Mouse (Mus musculus) brain, embryonic 14.5 days (tissue): Measurements from ENCODE around the gene Plekhg2. TPM values are rescaled to one million over a fixed set of nuclear protein-coding genes. Genes with fewer than 3 reads are reported as not detected.

Source experiments
- DNase-seq: peaks from one replicate; pipeline ENCODE4 v3.0.0-alpha.2; 2011; ENCODE audit warnings: low read depth
- CTCF ChIP-seq: fragments of 200-500 bp; IDR thresholded peaks from 2 replicates; pipeline ENCODE4 v1.5.1; 2012; ENCODE audit warnings: inconsistent platforms, mild to moderate bottlenecking, moderate library complexity, borderline replicate concordance; ENCODE audit not compliant: insufficient read depth, insufficient read length; ENCODE audit errors: extremely low read depth
- POLR2A ChIP-seq: fragments of 200-500 bp; IDR thresholded peaks from 2 replicates; pipeline ENCODE4 v1.6.1; 2012; ENCODE audit warnings: mild to moderate bottlenecking, inconsistent platforms, borderline replicate concordance; ENCODE audit not compliant: poor library complexity, insufficient read depth, insufficient read length, severe bottlenecking; ENCODE audit errors: extremely low read depth
- polyA plus RNA-seq: library from polyadenylated mRNA; depleted of rRNA; stranded (reverse); fragments of >200 nt; gene quantifications from 2 replicates; pipeline ENCODE4 v1.2.3, GENCODE M21; 2012

The Plekhg2 gene
- polyA plus RNA-seq, 1 experiment, result 35.0 TPM

DNA sequence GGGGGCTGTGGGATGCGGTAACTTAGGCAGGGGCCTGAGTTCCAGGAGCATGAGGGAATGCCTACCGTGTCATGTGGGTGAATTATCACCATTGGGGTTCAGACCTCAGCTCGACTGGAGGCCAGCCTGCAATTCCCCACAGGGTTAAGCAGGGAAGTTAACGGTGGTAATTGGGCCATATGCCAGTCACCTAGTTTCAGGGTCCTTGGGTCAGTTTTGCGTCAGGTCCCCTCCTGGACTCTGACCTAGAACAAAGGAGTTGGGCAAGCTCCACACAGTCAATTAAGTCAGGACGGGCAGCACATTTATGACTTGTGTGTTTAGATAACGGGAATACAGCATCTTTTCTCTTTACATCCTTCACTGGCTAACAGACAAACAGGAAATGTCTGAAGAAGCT, 31.0 kb downstream of the Plekhg2 start:
- no peak for DNase-seq
- TF ChIP-seq POLR2A, result no peak

- peak; percentile 53 for DNase-seq
These were observed 33.0 kb downstream of the Plekhg2 start for GRCm38 (mm10) chr7:28339213-28339917.

GRCm38 (mm10) chr7:28338108-28338998, 34.0 kb downstream of the Plekhg2 start, which contains the start of gene Supt5:
Gene Supt5 (minus strand): TSS chr7:28338746.
- TF ChIP-seq CTCF (no peak), POLR2A (peak; percentile 65)
- DNase-seq, result peak; percentile 99

More at GRCm38 (mm10) chr7:28339213-28339917, 33.0 kb downstream of the Plekhg2 start:
- TF ChIP-seq CTCF, result no peak; the same call in 1 of the 2 replicates

- no peak for DNase-seq
These were observed 36.9 kb downstream of the Plekhg2 start for GRCm38 (mm10) chr7:28335471-28335870.

DNA sequence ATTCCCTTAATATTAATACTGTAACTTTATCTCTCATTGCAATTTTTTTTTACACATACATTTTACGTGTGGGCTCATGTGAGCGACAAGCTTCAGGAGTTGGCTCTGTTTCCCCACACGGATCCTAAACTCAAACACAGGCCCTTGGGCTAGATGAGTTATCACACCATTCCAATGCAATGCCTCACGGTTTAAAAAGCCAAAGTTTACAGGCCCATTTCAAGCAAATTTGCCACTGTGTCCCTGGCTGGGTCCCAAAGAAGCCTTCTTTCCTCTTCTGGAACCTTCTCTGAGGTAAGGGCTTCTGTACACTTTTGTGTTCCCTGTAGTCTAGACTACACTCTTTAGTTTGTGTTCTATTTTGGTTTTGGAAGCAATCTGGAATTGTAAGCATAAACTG, 37.9 kb downstream of the Plekhg2 start:
- no peak for DNase-seq
- TF ChIP-seq CTCF (no peak), POLR2A (no peak)

More at GRCm38 (mm10) chr7:28335471-28335870, 36.9 kb downstream of the Plekhg2 start:
- TF ChIP-seq POLR2A (no peak), CTCF (no peak)

- DNase-seq, result no peak
- no peak for TF ChIP-seq CTCF
- TF ChIP-seq POLR2A, result no peak
These were observed 44.1 kb downstream of the Plekhg2 start for GRCm38 (mm10) chr7:28328260-28328659.

DNA sequence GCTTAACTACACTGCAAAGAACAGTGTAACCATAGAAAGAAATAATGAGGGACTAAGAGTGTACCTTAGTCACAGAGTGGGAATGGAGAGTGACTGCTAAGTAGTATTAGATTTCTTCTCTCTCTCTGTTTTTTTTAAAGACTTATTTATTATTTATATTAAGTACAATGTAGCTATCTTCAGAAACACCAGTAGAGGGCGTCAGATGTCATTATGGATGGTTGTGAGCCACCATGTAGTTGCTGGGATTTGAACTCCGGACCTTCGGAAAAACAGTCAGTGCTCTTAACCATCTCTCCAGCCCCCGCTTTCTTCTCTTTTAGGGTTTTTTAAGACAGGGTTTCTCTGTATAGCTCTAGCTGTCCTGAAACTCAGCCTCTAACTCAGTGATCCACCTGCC, 45.9 kb downstream of the Plekhg2 start:
- TF ChIP-seq POLR2A (no peak), CTCF (0 out of 2 replicates have a peak, but pooled peaks have one; percentile 2)
- DNase-seq, result no peak

DNA sequence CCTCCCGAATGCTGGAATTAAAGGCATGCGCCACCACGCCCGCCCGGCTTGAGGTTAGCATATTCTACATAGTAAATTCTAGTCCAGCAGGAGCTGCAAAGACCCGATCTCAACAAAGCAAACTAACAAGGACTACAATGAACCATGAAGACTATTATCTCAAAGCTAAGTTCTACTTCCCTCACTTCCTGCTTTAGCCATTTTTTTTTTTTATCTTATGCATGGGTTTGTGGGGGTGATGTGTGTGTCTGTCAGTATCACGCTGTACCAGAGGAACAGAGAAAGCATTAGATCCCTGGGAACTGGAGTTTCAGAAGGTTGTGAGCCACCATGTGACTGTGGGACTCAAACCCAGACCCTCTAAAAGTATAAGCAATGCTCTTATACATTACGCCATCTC, 47.1 kb downstream of the Plekhg2 start:
- TF ChIP-seq CTCF (no peak), POLR2A (no peak)
- no peak for DNase-seq

GRCm38 (mm10) chr7:28321974-28322720, 50.3 kb downstream of the Plekhg2 start:
- DNase-seq, result no peak

GRCm38 (mm10) chr7:28318714-28319113, 53.7 kb downstream of the Plekhg2 start:
- DNase-seq, result no peak
- TF ChIP-seq POLR2A (no peak), CTCF (no peak)

More at GRCm38 (mm10) chr7:28321974-28322720, 50.3 kb downstream of the Plekhg2 start:
- no peak for TF ChIP-seq POLR2A
- TF ChIP-seq CTCF, result no peak

DNA sequence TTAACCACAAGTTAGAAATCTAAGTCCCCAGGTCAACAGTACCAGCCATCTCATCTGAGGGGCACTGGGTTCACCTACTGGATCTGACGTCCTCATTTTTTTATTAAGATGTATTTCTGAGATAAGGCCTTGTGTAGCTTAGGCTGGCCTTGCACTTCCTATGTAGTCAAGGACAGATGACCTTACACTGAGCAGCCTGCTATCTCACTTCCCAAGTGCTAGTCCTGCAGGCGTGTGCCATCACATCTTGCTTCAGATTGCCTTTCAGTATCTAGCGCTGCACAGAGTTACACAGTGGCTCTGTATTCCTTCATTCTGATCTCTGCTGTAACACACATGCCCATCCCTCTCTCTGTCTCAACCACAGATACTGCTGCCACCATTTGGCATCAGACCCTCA, 54.4 kb downstream of the Plekhg2 start:
- DNase-seq, result no peak
- no peak for TF ChIP-seq POLR2A
- no peak for TF ChIP-seq CTCF

- peak; percentile 99 for DNase-seq
- TF ChIP-seq POLR2A (peak; percentile 94), CTCF (no peak)
These were observed 60.4 kb downstream of the Plekhg2 start, which contains the start of gene Timm50 for GRCm38 (mm10) chr7:28311926-28312543. Gene Timm50 (minus strand): TSS chr7:28312072.
